ENCODE assay signal across 1 mouse cellular context in the genomic region with DNA sequence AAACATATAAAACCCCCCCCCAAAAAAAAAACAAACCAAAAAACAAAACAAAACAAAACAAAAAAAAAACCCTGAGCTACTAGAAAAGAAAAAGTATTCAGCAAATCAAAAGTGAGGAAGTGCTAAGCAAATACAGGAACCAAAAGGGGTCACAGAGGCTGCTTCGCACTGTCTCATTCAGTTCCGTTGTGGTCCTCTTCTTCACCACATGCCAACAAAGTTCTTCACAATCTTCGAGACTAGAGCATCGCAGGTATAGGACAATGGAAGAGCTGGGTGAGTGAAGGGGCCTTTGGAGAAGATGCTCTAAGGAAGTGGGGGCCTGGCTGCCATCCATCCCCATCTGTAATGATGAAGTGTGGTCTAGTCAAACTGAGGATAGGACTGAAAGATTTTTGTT.
TF ChIP-seq lines count a peak whose summit lies in the region.

No protein-coding gene starts in this region.

TF ChIP-seq in MEL, 35 proteins besides CTCF, POLR2A, EP300 and RAD21:
- TF ChIP-seq TAL1 (IDR thresholded peaks at IDR 0.05; ENCODE audit: low read length) (no peak), ZNF384 (IDR thresholded peaks at IDR 0.05; ENCODE audit: low read depth, low read length) (peak; percentile 95), MAFK (IDR thresholded peaks at IDR 0.05; ENCODE audit: borderline replicate concordance, low read depth, low read length) (no peak), ELF1 (IDR thresholded peaks at IDR 0.05; ENCODE audit: low read depth, low read length) (0 out of 2 replicates have a peak, but pooled peaks have one; percentile 26), ETS1 (IDR thresholded peaks at IDR 0.05; ENCODE audit: low read depth, low read length) (no peak; the same call in 1 of the 2 replicates), ZMIZ1 (IDR thresholded peaks at IDR 0.05; ENCODE audit: low read depth, low read length) (no peak), ZC3H11A (IDR thresholded peaks at IDR 0.05; ENCODE audit: low read depth, low read length) (no peak), HCFC1 (IDR thresholded peaks at IDR 0.05; ENCODE audit: low read depth, low read length) (no peak; the same call in 1 of the 2 replicates), SIN3A (IDR thresholded peaks at IDR 0.05; ENCODE audit: low read length) (peak; percentile 12; the same call in 1 of the 2 replicates), TBP (IDR thresholded peaks at IDR 0.05; ENCODE audit: low read depth, low read length) (peak; percentile 73; the same call in 1 of the 2 replicates), ZKSCAN1 (IDR thresholded peaks at IDR 0.05; ENCODE audit: low read depth, low read length) (no peak), RCOR1 (IDR thresholded peaks at IDR 0.05; ENCODE audit: low read depth, low read length) (no peak), POLR2AphosphoS5 (IDR thresholded peaks at IDR 0.05; ENCODE audit: borderline replicate concordance, low read depth, low read length) (no peak), MAX (IDR thresholded peaks at IDR 0.05; ENCODE audit: low read length) (peak; percentile 65; the same call in 1 of the 2 replicates), UBTF (IDR thresholded peaks at IDR 0.05; ENCODE audit: borderline replicate concordance, insufficient read depth, low read depth, low read length) (no peak), MYC (IDR thresholded peaks at IDR 0.05; ENCODE audit: low read depth, low read length) (0 out of 2 replicates have a peak, but pooled peaks have one; percentile 47)
